Mouse (Mus musculus) CH12.LX (cell line): Measurements from ENCODE around the gene Kctd3. TPM values are rescaled to one million over a fixed set of nuclear protein-coding genes. Genes with fewer than 3 reads are reported as not detected.

Source experiments
- DNase-seq: peaks from one replicate; pipeline ENCODE4 v3.0.0-alpha.2; 2013; ENCODE audit errors: extremely low read depth
- H3K27ac ChIP-seq: 2 replicates; pipeline ENCODE4 v1.5.1; 2012; ENCODE audit warnings: low read depth, mild to moderate bottlenecking, control low read depth, moderate library complexity; ENCODE audit not compliant: insufficient read depth
- H3K27me3 ChIP-seq: replicated peaks from 2 replicates; pipeline ENCODE3; 2012; ENCODE audit warnings: inconsistent platforms
- H3K36me3 ChIP-seq, 2 experiments: replicated peaks in 1 of 2; 2 replicates each; pipeline versions ENCODE3 to v1.6.1; 2012; ENCODE audit warnings: inconsistent platforms in 1 of 2, low read length in 1 of 2, mild to moderate bottlenecking in 1 of 2, mixed read lengths in 1 of 2, moderate library complexity in 1 of 2; ENCODE audit not compliant: control insufficient read depth in 1 of 2, insufficient read depth in 1 of 2
- H3K4me1 ChIP-seq, 2 experiments: 2 replicates each; pipeline ENCODE4 v1.6.1; 2012; ENCODE audit warnings: inconsistent platforms in 1 of 2, moderate library complexity in 1 of 2; ENCODE audit not compliant: insufficient read depth in 2 of 2, control insufficient read depth in 1 of 2
- H3K4me2 ChIP-seq: 2 replicates; pipeline ENCODE4 v1.6.1; 2012; ENCODE audit warnings: low read depth, mild to moderate bottlenecking, control low read depth; ENCODE audit not compliant: poor library complexity, insufficient read depth, severe bottlenecking
- H3K4me3 ChIP-seq, 3 experiments: fragments of 150-350 bp in 1 of 3; sonication (generic) in 1 of 3; replicated peaks in 1 of 3; 2 replicates each; pipeline versions ENCODE3 to v1.5.1; 2011 to 2012; ENCODE audit warnings: low read depth in 2 of 3, low read length in 2 of 3, mild to moderate bottlenecking in 2 of 3, moderate library complexity in 2 of 3, control low read depth in 1 of 3, improper control_type of control experiment in 1 of 3, inconsistent platforms in 1 of 3, mixed read lengths in 1 of 3; ENCODE audit not compliant: poor library complexity in 1 of 3
- H3K79me2 ChIP-seq: replicated peaks from 2 replicates; pipeline ENCODE4 v1.6.1; 2012; ENCODE audit warnings: mild to moderate bottlenecking, moderate library complexity; ENCODE audit not compliant: control insufficient read depth, poor library complexity, insufficient read depth, severe bottlenecking; ENCODE audit errors: extremely low read depth
- H3K9ac ChIP-seq: 2 replicates; pipeline ENCODE4 v1.6.1; 2012; ENCODE audit warnings: low read depth, mild to moderate bottlenecking, control low read depth, moderate library complexity; ENCODE audit not compliant: insufficient read depth
- H3K9me3 ChIP-seq: replicated peaks from 2 replicates; pipeline ENCODE3; 2012; ENCODE audit warnings: low read length, inconsistent platforms, mixed read lengths
- BHLHE40 ChIP-seq: IDR thresholded peaks from 2 replicates; pipeline ENCODE4 v1.6.1; 2011; ENCODE audit warnings: mild to moderate bottlenecking, low read depth, low read length, improper control_type of control experiment
- CHD1 ChIP-seq: IDR thresholded peaks from 2 replicates; pipeline ENCODE4 v1.6.1; 2012; ENCODE audit warnings: low read depth, low read length, improper control_type of control experiment, inconsistent platforms
- CHD2 ChIP-seq: IDR thresholded peaks from 2 replicates; pipeline ENCODE4 v1.6.1; 2011; ENCODE audit warnings: low read length, improper control_type of control experiment
- CTCF ChIP-seq, 2 experiments: IDR thresholded peaks in 1 of 2; conservative IDR thresholded peaks in 1 of 2; 2 replicates each; pipeline ENCODE4 v1.5.1; 2011 to 2012; ENCODE audit warnings: low read depth in 2 of 2, low read length in 2 of 2, improper control_type of control experiment in 1 of 2, inconsistent platforms in 1 of 2, mild to moderate bottlenecking in 1 of 2, moderate library complexity in 1 of 2
- E2F4 ChIP-seq: IDR thresholded peaks from 2 replicates; pipeline ENCODE4 v1.6.1; 2011; ENCODE audit warnings: low read depth, low read length, improper control_type of control experiment; ENCODE audit not compliant: insufficient replicate concordance
- ELF1 ChIP-seq: IDR thresholded peaks from 2 replicates; pipeline ENCODE4 v1.6.1; 2014; ENCODE audit warnings: low read depth, mild to moderate bottlenecking, inconsistent platforms, low read length, improper control_type of control experiment
- EP300 ChIP-seq: IDR thresholded peaks from 2 replicates; pipeline ENCODE4 v1.6.1; 2011; ENCODE audit warnings: low read length, improper control_type of control experiment
- ETS1 ChIP-seq: conservative IDR thresholded peaks from 2 replicates; pipeline ENCODE4 v1.6.1; 2012; ENCODE audit warnings: low read depth, mild to moderate bottlenecking, inconsistent platforms, low read length, improper control_type of control experiment, moderate library complexity
- GABPA ChIP-seq: IDR thresholded peaks from 2 replicates; pipeline ENCODE4 v1.6.1; 2012; ENCODE audit warnings: low read depth, low read length, improper control_type of control experiment, inconsistent platforms; ENCODE audit not compliant: insufficient replicate concordance
- HCFC1 ChIP-seq: IDR thresholded peaks from 2 replicates; pipeline ENCODE4 v1.6.1; 2012; ENCODE audit warnings: low read depth, mild to moderate bottlenecking, inconsistent platforms, low read length, improper control_type of control experiment
- IRF4 ChIP-seq: IDR thresholded peaks from 2 replicates; pipeline ENCODE4 v1.6.1; 2014; ENCODE audit warnings: low read depth, mild to moderate bottlenecking, inconsistent platforms, low read length, improper control_type of control experiment
- JUN ChIP-seq: IDR thresholded peaks from 2 replicates; pipeline ENCODE4 v1.6.1; 2011; ENCODE audit warnings: low read depth, mild to moderate bottlenecking, low read length, improper control_type of control experiment, moderate library complexity; ENCODE audit not compliant: insufficient read depth
- JUND ChIP-seq: conservative IDR thresholded peaks from 2 replicates; pipeline ENCODE4 v1.6.1; 2011; ENCODE audit warnings: low read depth, low read length, improper control_type of control experiment
- KAT2A ChIP-seq: IDR thresholded peaks from 2 replicates; pipeline ENCODE4 v1.6.1; 2012; ENCODE audit warnings: low read length, improper control_type of control experiment, inconsistent platforms; ENCODE audit not compliant: insufficient replicate concordance
- MAFK ChIP-seq: IDR thresholded peaks from 2 replicates; pipeline ENCODE4 v1.6.1; 2011; ENCODE audit warnings: low read length, improper control_type of control experiment; ENCODE audit not compliant: insufficient replicate concordance
- MAZ ChIP-seq: IDR thresholded peaks from 2 replicates; pipeline ENCODE4 v1.6.1; 2012; ENCODE audit warnings: low read depth, mild to moderate bottlenecking, inconsistent platforms, low read length, improper control_type of control experiment, moderate library complexity
- MEF2A ChIP-seq: IDR thresholded peaks from 2 replicates; pipeline ENCODE4 v1.6.1; 2014; ENCODE audit warnings: low read depth, mild to moderate bottlenecking, inconsistent platforms, low read length, improper control_type of control experiment, borderline replicate concordance
- MXI1 ChIP-seq: IDR thresholded peaks from 2 replicates; pipeline ENCODE4 v1.6.1; 2011; ENCODE audit warnings: mild to moderate bottlenecking, low read depth, low read length, improper control_type of control experiment
- MYC ChIP-seq: IDR thresholded peaks from 2 replicates; pipeline ENCODE4 v1.6.1; 2011; ENCODE audit warnings: low read depth, mild to moderate bottlenecking, improper control_type of control experiment, low read length
- NELFE ChIP-seq: IDR thresholded peaks from 2 replicates; pipeline ENCODE4 v1.6.1; 2011; ENCODE audit warnings: low read depth, low read length, improper control_type of control experiment
- PAX5 ChIP-seq: IDR thresholded peaks from 2 replicates; pipeline ENCODE4 v1.6.1; 2012; ENCODE audit warnings: low read length, inconsistent platforms, mixed read lengths
- POLR2A ChIP-seq: IDR thresholded peaks from 2 replicates; pipeline ENCODE4 v1.6.1; 2011; ENCODE audit warnings: low read depth, mild to moderate bottlenecking, improper control_type of control experiment, low read length
- POLR2AphosphoS2 ChIP-seq: IDR thresholded peaks from 2 replicates; pipeline ENCODE4 v1.6.1; 2011; ENCODE audit warnings: low read depth, low read length, improper control_type of control experiment
- RAD21 ChIP-seq: IDR thresholded peaks from 2 replicates; pipeline ENCODE4 v1.6.1; 2011; ENCODE audit warnings: low read depth, mild to moderate bottlenecking, low read length, improper control_type of control experiment, moderate library complexity
- TBP ChIP-seq: conservative IDR thresholded peaks from 2 replicates; pipeline ENCODE4 v1.6.1; 2011; ENCODE audit warnings: low read depth, low read length, improper control_type of control experiment
- TCF12 ChIP-seq: IDR thresholded peaks from 2 replicates; pipeline ENCODE4 v1.6.1; 2014; ENCODE audit warnings: low read depth, mild to moderate bottlenecking, inconsistent platforms, low read length, improper control_type of control experiment
- UBTF ChIP-seq: IDR thresholded peaks from 2 replicates; pipeline ENCODE4 v1.6.1; 2012; ENCODE audit warnings: low read depth, mild to moderate bottlenecking, inconsistent platforms, low read length, improper control_type of control experiment, moderate library complexity
- USF2 ChIP-seq: conservative IDR thresholded peaks from 2 replicates; pipeline ENCODE4 v1.6.1; 2011; ENCODE audit warnings: low read depth, low read length, improper control_type of control experiment
- ZC3H11A ChIP-seq: IDR thresholded peaks from 2 replicates; pipeline ENCODE4 v1.6.1; 2012; ENCODE audit warnings: low read depth, mild to moderate bottlenecking, inconsistent platforms, low read length, improper control_type of control experiment
- ZKSCAN1 ChIP-seq: IDR thresholded peaks from 2 replicates; pipeline ENCODE4 v1.6.1; 2012; ENCODE audit warnings: low read depth, inconsistent platforms, low read length, improper control_type of control experiment, borderline replicate concordance
- ZMIZ1 ChIP-seq: IDR thresholded peaks from 2 replicates; pipeline ENCODE4 v1.6.1; 2012; ENCODE audit warnings: low read depth, mild to moderate bottlenecking, inconsistent platforms, low read length, improper control_type of control experiment
- dilution Hi-C: fragments of 300-500 bp; cut with MboI; formaldehyde crosslinking; loops from 2 replicates; pipeline ENCODE4 v1.14.3; 2020; ENCODE audit warnings: low sequenced_read_pairs; ENCODE audit not compliant: extremely low pct_unique_long_range_greater_than_20kb, extremely low pct_ligation_motif_present
- in situ Hi-C: fragments of 300-500 bp; cut with MboI; formaldehyde crosslinking; loops from 3 replicates; pipeline ENCODE4 v1.14.3; 2019; ENCODE audit warnings: low sequenced_read_pairs, low pct_ligation_motif_present, low pct_unique_long_range_greater_than_20kb, mixed read lengths
- polyA plus RNA-seq: library from polyadenylated mRNA; unstranded; fragments of >175 nt; gene quantifications from 2 replicates; pipeline ENCODE4 v1.2.1, GENCODE M21; 2012; ENCODE audit warnings: low read depth; ENCODE audit not compliant: insufficient read length
- total RNA-seq, 2 experiments: library from RNA; depleted of rRNA; stranded (reverse); fragments of 300-350 nt in 1 of 2; fragments of >200 nt in 1 of 2; gene quantifications; 2 replicates each; pipeline ENCODE4 v1.2.3; 2012 to 2014

The Kctd3 gene
- total and polyA plus RNA-seq, 3 experiments, result 8.9 to 18.0 (median 15.4) TPM

DNA sequence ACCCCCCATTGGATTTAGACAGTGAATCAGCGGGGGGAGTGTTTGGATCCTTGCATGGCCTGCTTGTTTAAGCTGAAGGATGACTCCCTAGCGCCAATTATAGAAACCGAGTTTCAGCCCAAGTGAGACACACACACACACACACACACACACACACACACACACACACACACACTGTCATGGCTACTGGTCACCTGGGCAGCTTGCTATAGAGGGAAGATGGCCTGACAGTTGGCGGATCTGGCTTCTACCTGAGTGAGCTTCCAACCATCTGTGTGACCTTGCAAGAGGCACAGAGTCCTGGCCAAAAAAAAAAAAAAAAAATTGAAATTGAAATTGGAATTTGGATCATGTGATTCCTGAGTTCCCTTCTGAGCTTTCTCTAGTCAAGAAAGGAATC, 55.1 kb downstream of the Kctd3 start:
- H3K4me2 ChIP-seq, result no peak overlapping the region
- H3K9ac ChIP-seq, result no peak overlapping the region
- H3K9me3 ChIP-seq, result peaks cover 2% of the 10 kb centered on the region
- TF ChIP-seq JUN, result no peak
- TF ChIP-seq ZC3H11A, result no peak
- TF ChIP-seq BHLHE40, result no peak
- TF ChIP-seq ELF1, result no peak
- no peak for TF ChIP-seq ETS1
- TF ChIP-seq USF2, result no peak
- TF ChIP-seq IRF4, result no peak
- no peak for TF ChIP-seq TBP
- TF ChIP-seq CTCF (conservative IDR thresholded peaks at IDR 0.05 in 1 of 2, IDR thresholded peaks at IDR 0.05 in 1 of 2; ENCODE audit: low read depth in 2 of 2, low read length in 2 of 2), result no peak
- no peak for TF ChIP-seq ZKSCAN1
- TF ChIP-seq HCFC1, result no peak
- no peak for TF ChIP-seq NELFE
- TF ChIP-seq MEF2A, result no peak
- TF ChIP-seq POLR2AphosphoS2, result no peak
- no peak for TF ChIP-seq PAX5
- TF ChIP-seq KAT2A, result no peak
- no peak for TF ChIP-seq E2F4
- H3K4me1 ChIP-seq, result 0 out of 4 replicates have a peak, but pooled peaks cover 0 to 3% of the 10 kb centered on the region in 2 experiments
- H3K79me2 ChIP-seq, result no peaks in the 10 kb centered on the region
- in situ Hi-C loops, result no loop called here
- no peaks in the 10 kb centered on the region for H3K27me3 ChIP-seq
- no peak for DNase-seq
- H3K4me3 ChIP-seq, result no peak overlapping the region
- H3K36me3 ChIP-seq, result no peaks in the 10 kb centered on the region
- no peak overlapping the region for H3K27ac ChIP-seq
- dilution Hi-C loops, result no loop called here

DNA sequence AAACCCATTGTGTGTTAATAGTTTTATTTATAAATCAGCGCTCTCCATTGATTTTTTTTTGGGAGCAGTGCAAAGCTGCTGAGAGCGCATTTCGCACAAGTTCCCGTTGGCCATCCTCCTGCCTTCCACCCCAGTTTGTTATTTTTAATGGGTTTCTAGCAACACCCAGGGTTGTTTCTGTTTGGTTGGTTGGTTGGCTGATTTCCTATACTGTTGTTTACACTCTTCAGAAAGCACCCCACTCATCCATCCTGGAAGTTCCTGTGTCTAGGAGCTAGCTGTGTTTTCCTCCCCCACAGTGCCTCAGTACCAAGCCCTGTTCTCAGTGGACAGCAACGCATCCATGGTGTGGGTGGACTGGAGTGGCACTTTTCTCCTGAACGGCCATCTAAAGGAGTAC, 56.5 kb downstream of the Kctd3 start:
- in situ Hi-C loops, result no loop called here
- Histone ChIP-seq H3K4me2 (no peak overlapping the region), H3K4me1 (0 out of 4 replicates have a peak, but pooled peaks cover 0 to 3% of the 10 kb centered on the region in 2 experiments), H3K9me3 (peaks cover 7% of the 10 kb centered on the region), H3K27me3 (no peaks in the 10 kb centered on the region), H3K36me3 (no peaks in the 10 kb centered on the region), H3K9ac (no peak overlapping the region), H3K79me2 (no peaks in the 10 kb centered on the region), H3K27ac (no peak overlapping the region), H3K4me3 (no peak overlapping the region)
- no peak for DNase-seq
- dilution Hi-C loops, result no loop called here
- no peak for TF ChIP-seq POLR2A
- TF ChIP-seq JUND, result no peak
- TF ChIP-seq MAZ, result no peak
- no peak for TF ChIP-seq MAFK
- no peak for TF ChIP-seq RAD21
- no peak for TF ChIP-seq ZKSCAN1
- no peak for TF ChIP-seq UBTF
- TF ChIP-seq EP300, result no peak
- TF ChIP-seq MEF2A, result no peak
- TF ChIP-seq ZMIZ1, result no peak
- no peak for TF ChIP-seq CHD1
- TF ChIP-seq TCF12, result no peak
- no peak for TF ChIP-seq KAT2A
- no peak for TF ChIP-seq MXI1
- TF ChIP-seq GABPA, result no peak
- no peak for TF ChIP-seq MYC
- no peak for TF ChIP-seq CHD2
